Mouse (Mus musculus) heart, postnatal 0 days (tissue): ENCODE measurements around the gene Ogfrl1. TPM values are rescaled to one million over a fixed set of nuclear protein-coding genes. Genes with fewer than 3 reads are reported as not detected.

Source experiments
- ATAC-seq: fragments of 200-750 bp; cut with Nextera tagmentation; 2 replicates; pipeline ENCODE4 v1.8.0; 2017; ENCODE audit warnings: low read depth, moderate number of reproducible peaks, moderate library complexity; ENCODE audit not compliant: insufficient read depth
- DNase-seq: peaks from one replicate; pipeline ENCODE4 v3.0.0-alpha.2; 2016; ENCODE audit warnings: low spot score
- H3K27ac ChIP-seq: fragments of 300-500 bp; sonication (generic); 2 replicates; pipeline ENCODE4 v1.5.1; 2014; ENCODE audit warnings: low read depth, mild to moderate bottlenecking
- H3K27me3 ChIP-seq: fragments of 300-500 bp; sonication (generic); 2 replicates; pipeline ENCODE4 v1.6.1; 2014; ENCODE audit warnings: low read length, mixed read lengths; ENCODE audit not compliant: control insufficient read depth, insufficient read depth
- H3K36me3 ChIP-seq: fragments of 300-500 bp; sonication (generic); replicated peaks from 2 replicates; pipeline ENCODE4 v1.6.1; 2014; ENCODE audit warnings: low read length, mixed read lengths; ENCODE audit not compliant: control insufficient read depth, insufficient read depth
- H3K4me1 ChIP-seq: fragments of 300-500 bp; sonication (generic); 2 replicates; pipeline ENCODE4 v1.6.1; 2014; ENCODE audit warnings: antibody characterized with exemption; ENCODE audit not compliant: control insufficient read depth, insufficient read depth
- H3K4me2 ChIP-seq: fragments of 300-500 bp; sonication (generic); 2 replicates; pipeline ENCODE4 v1.6.1; 2014; ENCODE audit warnings: low read depth, mild to moderate bottlenecking, low read length, moderate library complexity
- H3K4me3 ChIP-seq: fragments of 300-500 bp; sonication (generic); 2 replicates; pipeline ENCODE4 v1.5.1; 2014; ENCODE audit warnings: low read depth, low read length
- H3K9ac ChIP-seq: fragments of 300-500 bp; sonication (generic); replicated peaks from 2 replicates; pipeline ENCODE4 v1.6.1; 2014; ENCODE audit warnings: low read depth, low read length, mixed read lengths
- H3K9me3 ChIP-seq: fragments of 300-500 bp; sonication (generic); replicated peaks from 2 replicates; pipeline ENCODE4 v1.6.1; 2016; ENCODE audit warnings: low read length; ENCODE audit not compliant: control insufficient read depth
- CTCF ChIP-seq: IDR thresholded peaks from 2 replicates; pipeline ENCODE4 v1.5.1; 2016; ENCODE audit warnings: antibody characterized with exemption, control low read depth, low read depth
- EP300 ChIP-seq: IDR thresholded peaks from 2 replicates; pipeline ENCODE4 v1.6.1; 2016; ENCODE audit warnings: antibody characterized with exemption, low read depth
- WGBS: fragments of 180-500 bp; shearing (Covaris S2); extraction: QIAGEN DNeasy Blood & Tissue Kit; methylation state at CpG from one replicate; pipeline ENCODE4 v1.1.7; 2014; 5-methylcytosine and 5-hydroxymethylcytosine counted together
- polyA plus RNA-seq: library from polyadenylated mRNA; unstranded; fragments of >200 nt; fragmentation: Nextera tagmentation; extraction: Ambion mirVana; gene quantifications from 2 replicates; pipeline ENCODE4 v1.2.1, GENCODE M21; 2015
- total RNA-seq: library from RNA; depleted of rRNA; stranded (reverse); fragments of >200 nt; gene quantifications from 2 replicates; pipeline ENCODE4 v1.2.3, GENCODE M21; 2014; ENCODE audit warnings: low replicate concordance

Gene Ogfrl1
- total and polyA plus RNA-seq, 2 experiments from 2014 or later, result 4.1 to 7.4 TPM

DNA sequence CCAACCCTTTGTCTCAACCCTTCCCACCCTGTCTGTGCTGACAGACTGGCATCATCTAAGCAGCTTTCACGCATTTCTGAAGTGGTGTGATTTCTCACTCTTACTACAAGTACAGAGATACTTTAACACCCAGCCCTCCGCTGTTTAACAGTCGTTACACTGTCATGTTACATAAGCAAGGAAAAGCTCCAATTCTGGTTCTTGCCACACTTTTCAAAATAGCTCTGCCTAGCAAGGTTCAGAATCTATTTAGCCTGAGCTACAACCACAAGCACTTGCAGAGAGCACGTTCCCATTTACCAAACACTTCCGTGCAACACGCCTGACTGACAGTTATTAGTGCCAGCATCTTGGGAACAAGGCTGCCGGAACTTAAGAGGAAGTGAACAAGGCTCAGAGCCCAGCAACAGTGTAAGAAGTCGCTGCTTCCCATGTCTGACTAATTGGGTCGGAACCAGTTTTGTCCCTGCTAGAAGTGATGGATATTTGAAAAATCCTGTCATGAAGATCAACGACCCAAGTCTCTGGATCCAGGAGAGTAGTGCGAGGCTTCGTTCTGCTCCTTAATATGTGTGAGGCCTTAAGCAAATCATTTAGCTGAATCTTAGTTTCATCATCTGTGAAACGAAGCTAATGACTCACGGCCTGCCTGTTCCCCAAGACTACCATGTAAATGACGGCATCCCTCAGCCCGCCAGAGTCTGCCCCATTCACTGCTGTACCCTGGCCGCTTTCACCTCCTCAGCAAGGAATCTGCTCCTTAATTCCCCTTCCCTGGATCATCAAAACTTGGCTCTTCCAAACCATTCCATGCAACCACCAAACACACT lies 17.4 kb downstream of the Ogfrl1 start:
- peaks cover 6% of the 10 kb centered on the region; the same call in 1 of the 2 replicates for H3K4me1 ChIP-seq
- no peak overlapping the region for H3K4me3 ChIP-seq
- DNase-seq (no peak), ATAC-seq (no peak)
- 0 out of 2 replicates have a peak, but pooled peaks cover 4% of the 10 kb centered on the region for H3K36me3 ChIP-seq
- no peak overlapping the region for H3K9ac ChIP-seq
- 65% methylated on average over 17 of the region's 17 CpGs for WGBS
- no peak overlapping the region for H3K27ac ChIP-seq
- H3K27me3 ChIP-seq, result no peaks in the 10 kb centered on the region
- H3K9me3 ChIP-seq, result no peaks in the 10 kb centered on the region
- no peak for TF ChIP-seq EP300
- no peak for TF ChIP-seq CTCF
- H3K4me2 ChIP-seq, result peak overlapping the region; percentile 30; the same call in 1 of the 2 replicates

DNA sequence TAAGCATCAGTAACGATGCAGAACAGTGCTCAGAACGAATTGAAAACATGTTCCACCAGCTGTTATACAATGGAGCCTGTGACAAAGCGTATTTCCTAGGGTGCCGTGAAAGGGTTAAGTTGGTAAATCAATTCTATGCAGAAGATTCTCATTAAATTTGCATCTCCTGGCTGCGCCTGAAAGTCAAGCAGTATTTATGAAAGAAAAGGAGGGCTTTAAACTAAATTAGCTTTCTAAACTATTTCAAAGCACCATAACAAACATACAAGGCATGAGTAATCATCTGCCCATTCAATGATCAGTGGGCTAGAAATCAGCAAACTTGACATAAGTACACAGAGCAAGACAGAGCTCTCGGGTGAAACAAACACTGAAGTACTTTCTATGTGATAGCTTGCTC lies 18.3 kb downstream of the Ogfrl1 start:
- no peak overlapping the region for H3K27ac ChIP-seq
- ATAC-seq, result no peak
- no peaks in the 10 kb centered on the region for H3K9me3 ChIP-seq
- H3K36me3 ChIP-seq, result 0 out of 2 replicates have a peak, but pooled peaks cover 4% of the 10 kb centered on the region
- no peak overlapping the region for H3K9ac ChIP-seq
- peaks cover 6% of the 10 kb centered on the region; the same call in 1 of the 2 replicates for H3K4me1 ChIP-seq
- H3K27me3 ChIP-seq, result no peaks in the 10 kb centered on the region
- DNase-seq, result no peak
- TF ChIP-seq CTCF (no peak), EP300 (no peak)
- 80% methylated on average over 6 of the region's 6 CpGs for WGBS
- no peak overlapping the region for H3K4me3 ChIP-seq
- H3K4me2 ChIP-seq, result peak overlapping the region; percentile 30; the same call in 1 of the 2 replicates

DNA sequence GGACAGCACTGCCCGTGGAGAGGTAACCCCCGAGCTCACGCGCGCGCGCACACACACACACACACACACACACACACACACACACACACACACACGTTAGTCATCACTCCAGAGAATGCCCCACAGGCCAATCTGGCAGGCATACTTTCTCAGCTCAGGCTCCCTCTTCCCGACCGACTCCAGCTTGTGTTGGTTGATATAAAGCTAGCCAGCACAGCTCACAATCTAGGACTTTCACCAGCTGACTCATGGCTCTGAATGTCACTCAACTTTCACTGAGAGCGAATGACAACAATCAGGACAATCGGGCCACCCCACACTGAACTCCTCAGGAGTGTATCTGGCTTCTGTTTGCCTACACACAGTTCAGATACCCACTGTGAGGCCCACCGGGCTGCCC lies 20.0 kb downstream of the Ogfrl1 start:
- peaks cover 6% of the 10 kb centered on the region; the same call in 1 of the 2 replicates for H3K4me1 ChIP-seq
- H3K4me3 ChIP-seq, result no peak overlapping the region
- no peak overlapping the region for H3K9ac ChIP-seq
- peak overlapping the region; percentile 4; the same call in 1 of the 2 replicates for H3K4me2 ChIP-seq
- H3K27ac ChIP-seq, result peak overlapping the region; percentile 1; the same call in 1 of the 2 replicates
- peak; percentile 38 for DNase-seq
- H3K9me3 ChIP-seq, result no peaks in the 10 kb centered on the region
- peaks cover 8% of the 10 kb centered on the region; the same call in 1 of the 2 replicates for H3K36me3 ChIP-seq
- no peak for TF ChIP-seq CTCF
- TF ChIP-seq EP300, result no peak
- no peaks in the 10 kb centered on the region for H3K27me3 ChIP-seq
- WGBS, result 35% methylated on average over 13 of the region's 13 CpGs
- peak; percentile 77 for ATAC-seq

DNA sequence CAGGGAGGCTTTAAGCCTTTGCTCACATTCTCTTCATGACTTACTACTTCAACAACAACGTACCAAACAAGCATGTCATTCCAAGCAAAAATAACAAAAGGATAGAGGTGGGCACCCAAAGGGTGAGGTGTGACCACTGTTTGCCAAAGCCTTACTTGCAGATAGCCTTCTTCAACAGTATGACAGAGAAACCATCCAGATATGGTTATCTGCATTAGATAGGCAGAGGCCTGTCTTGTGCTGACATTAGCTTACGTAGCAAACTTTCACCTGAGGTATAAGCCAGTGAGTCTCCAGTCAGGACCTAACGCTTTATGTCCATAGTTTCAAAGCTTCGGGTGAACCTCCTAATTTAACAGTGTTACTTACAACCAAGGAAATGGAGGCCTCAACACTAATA lies 23.4 kb downstream of the Ogfrl1 start:
- DNase-seq, result no peak
- H3K4me3 ChIP-seq, result no peak overlapping the region
- H3K27ac ChIP-seq, result no peak overlapping the region
- TF ChIP-seq CTCF (no peak), EP300 (no peak)
- WGBS, result 82% methylated on average over 4 of the region's 4 CpGs
- H3K4me1 ChIP-seq, result no peaks in the 10 kb centered on the region
- H3K4me2 ChIP-seq, result no peak overlapping the region
- H3K27me3 ChIP-seq, result no peaks in the 10 kb centered on the region
- no peak overlapping the region for H3K9ac ChIP-seq
- no peaks in the 10 kb centered on the region for H3K9me3 ChIP-seq
- no peak for ATAC-seq
- H3K36me3 ChIP-seq, result peaks cover 14% of the 10 kb centered on the region

DNA sequence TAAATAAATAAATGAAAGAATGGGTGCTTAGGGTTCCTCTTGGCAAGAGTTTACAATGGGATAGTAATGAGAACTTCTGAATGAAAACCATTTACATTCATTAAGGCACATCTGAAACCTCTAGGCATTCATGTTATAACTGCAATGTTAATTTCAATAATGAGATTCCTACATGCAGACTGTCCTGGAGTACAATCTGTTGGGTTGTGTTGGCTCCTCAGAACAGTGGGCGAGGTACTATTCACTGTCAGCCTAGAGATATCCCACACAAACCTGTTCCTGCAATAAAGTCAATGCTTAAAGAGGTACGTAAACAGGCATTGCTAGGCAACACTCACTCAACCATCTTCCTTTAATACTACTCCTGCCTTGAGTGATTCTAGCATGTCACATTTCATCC lies 32.0 kb downstream of the Ogfrl1 start:
- no peaks in the 10 kb centered on the region for H3K9me3 ChIP-seq
- H3K4me1 ChIP-seq, result no peaks in the 10 kb centered on the region
- H3K27ac ChIP-seq, result no peak overlapping the region
- H3K36me3 ChIP-seq, result peaks cover 8% of the 10 kb centered on the region
- no peak overlapping the region for H3K9ac ChIP-seq
- 94% methylated on average over 2 of the region's 2 CpGs for WGBS
- no peak for TF ChIP-seq CTCF
- no peak for TF ChIP-seq EP300
- ATAC-seq (no peak), DNase-seq (no peak)
- H3K27me3 ChIP-seq, result no peaks in the 10 kb centered on the region
- no peak overlapping the region for H3K4me3 ChIP-seq
- no peak overlapping the region for H3K4me2 ChIP-seq
